Mouse (Mus musculus): ENCODE results near the gene Stac3.

Gene Stac3

DNA sequence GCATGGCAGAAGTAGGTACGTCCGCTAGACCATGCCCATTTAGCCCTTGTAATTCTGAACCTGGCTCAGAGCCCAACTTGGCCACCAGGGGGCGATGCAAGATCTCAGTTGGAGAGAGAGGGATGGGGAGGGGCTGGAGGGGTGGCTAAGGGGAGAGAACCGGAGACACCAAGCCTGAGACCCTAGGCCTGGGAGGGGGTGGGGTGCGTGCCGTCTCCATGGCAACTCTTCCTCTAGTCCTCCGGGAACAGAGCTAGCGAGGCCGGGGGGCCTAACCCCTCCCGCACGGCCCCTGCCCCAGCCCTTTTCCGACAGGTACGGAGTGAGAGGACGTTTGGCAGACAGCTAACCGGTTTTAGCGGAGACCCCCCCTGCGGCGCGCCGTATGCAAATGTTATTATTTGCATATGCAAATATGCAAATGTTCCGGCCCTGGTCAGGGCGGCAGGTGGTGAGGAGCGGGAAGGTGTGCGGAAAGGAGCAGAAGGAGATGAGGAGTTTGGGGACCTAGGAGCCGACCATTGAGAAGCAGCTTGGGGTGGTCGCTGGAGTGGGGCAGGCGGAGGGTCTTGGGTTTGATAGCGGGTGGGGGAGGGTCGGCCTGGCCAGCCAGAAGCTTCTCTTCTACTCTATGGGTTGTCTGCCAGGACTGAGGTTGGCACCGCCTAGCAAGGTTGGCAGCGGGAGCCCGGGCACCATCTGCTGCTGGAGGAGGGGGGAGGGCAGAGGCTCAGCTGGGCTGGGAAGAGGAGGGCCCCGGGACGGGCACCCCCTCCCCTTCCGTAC, 7.8 kb downstream of the Stac3 start:
- peak; percentile 96 for DNase-seq (ENCODE audit: low read depth, low spot score)

DNA sequence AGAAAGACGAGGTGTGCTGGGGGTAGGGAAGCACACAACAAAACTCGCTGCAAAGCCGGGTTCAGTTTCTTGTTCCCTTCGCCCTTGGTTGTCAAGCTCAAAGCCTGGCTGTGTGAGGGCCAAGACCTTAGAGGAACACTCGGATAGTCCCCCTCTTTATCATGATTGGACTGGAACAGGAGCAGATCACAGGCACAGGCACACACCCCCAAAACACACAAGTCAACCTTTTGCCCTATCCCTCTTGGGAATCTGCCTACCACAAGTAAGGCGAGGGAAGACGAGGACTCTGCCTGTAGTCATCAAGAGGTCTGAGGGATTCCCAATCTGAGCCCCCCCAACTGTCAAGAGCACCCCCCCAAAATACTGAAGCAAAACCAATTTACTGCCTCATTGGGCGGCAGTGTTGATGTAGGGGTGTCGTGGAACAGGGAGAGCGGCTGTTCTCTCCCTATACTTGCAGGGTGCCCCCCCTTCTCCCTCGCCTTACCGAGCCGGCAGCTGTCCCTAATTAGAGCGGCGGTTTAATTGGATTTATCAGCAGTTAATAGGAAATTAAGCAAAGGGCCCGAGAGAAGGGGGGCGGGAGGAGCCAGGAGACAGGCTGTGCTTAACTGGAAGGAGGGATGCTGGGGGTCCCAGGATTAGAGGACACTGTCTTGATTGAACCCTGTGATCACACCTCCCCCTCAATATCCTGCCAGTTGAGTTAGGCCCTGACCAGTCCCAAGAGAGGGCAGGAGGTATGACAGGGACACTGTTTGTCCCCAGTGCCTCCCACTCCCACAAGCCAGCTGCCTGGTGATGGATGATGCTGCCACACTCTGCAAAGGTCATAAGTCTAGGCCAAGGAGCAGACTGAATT, 8.6 kb downstream of the Stac3 start:
- DNase-seq (ENCODE audit: low read depth, low spot score), result peak; percentile 70

DNA sequence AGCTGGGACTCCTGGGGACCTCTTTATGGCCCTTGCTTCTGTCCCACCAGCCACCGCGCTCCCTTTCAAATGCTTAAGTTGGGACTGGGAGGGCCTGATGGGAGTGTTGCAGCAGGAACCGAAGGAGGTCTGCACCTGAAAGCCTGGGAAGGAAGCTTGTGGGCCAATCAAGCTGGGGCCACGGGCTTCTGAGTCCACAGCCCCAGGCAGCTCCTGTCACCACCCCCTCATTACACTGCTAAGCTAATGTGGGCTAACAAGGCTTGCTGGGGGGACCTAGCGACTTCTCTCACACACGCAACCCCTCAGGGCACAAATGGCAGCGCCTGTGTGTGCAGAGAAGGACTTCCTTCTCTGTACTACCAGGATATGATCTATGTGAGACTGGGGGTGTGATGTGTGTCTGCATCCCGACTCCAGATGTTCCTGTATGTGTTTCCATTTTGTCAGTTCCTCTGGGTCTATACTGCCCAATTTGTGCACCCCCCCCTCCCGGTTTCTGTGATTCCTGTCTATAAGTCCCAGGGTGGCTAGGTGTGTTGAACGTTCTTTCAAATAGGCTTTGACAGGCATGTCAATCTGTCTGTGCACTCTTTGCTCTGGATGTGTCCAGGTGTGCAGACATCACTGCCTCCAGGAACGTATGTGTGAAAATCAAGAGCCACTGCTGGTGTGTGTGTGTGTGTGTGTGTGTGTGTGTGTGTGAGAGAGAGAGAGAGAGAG, 9.6 kb downstream of the Stac3 start:
- no peak for DNase-seq (ENCODE audit: low read depth, low spot score)

DNA sequence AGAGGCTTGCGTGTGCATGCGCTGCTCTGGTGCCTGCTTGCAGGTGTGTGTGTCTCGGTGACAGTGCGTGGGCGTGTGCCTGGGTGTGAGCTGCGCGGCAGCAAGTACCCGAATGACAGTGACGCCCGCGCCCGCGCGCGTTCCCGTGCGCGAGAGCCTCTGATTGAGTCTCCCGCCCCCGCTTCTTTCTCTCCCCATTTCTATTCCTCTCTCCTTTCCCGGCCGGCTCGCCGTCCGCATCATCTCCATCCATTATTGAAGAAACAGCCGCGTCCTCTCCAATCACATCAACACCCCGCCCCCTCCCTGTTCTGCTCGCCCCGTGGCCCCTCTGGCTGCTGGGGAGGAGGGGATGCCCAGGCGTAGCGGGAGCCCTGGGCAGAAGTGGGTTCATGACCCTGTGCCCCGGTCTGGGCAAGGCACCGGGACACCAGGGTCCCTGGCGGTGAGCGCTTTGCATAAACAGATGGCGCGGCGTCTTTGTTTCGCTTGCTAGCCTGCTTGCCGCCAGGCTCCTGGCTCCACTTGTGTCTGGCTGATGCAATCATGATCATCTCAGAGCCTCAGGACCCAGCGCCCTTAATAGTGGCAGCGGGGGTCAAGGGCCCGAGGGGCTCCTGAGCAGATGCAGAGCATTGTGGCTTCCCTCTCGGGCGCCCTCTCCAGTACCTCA, 10.3 kb downstream of the Stac3 start:
- DNase-seq (ENCODE audit: low read depth, low spot score), result no peak

DNA sequence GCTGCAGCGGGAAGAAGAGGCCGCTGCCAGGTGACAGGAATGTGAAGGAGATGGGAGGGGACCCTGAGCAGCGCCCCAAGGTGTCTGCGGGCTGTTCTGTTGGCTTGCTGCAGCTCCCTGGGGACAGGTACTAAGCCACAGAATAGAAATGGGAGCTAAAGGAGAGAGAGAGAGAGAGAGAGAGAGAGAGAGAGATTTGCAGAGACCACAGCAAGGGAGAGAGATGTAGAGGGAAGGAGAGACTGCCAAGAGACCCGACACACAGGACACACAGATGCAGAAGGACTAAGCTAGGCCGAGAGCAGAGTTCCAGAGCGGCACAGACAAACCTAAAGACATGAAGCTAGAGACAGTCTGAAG, 10.8 kb downstream of the Stac3 start:
- no peak for DNase-seq (ENCODE audit: low read depth, low spot score)

DNA sequence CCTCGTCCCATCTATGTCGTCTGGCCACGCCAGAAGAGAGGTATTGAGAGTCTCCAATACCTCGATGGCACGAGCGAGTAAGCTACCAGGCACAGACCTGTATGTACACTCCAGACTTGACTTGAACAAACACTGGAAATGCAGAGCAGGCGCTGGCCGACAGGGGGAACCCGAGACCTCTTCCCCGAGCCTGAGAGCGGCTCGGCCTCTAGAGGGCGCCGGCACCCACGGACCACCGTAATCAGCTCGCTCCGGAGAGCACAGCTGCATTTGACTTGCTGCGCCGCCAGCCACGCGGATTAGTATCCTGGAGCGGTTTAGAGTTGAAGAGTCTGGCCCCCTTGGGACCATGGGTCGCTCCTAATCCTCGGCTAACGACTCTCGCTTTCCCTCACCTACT, 11.3 kb downstream of the Stac3 start:
- peak; percentile 91 for DNase-seq (ENCODE audit: low read depth, low spot score)

DNA sequence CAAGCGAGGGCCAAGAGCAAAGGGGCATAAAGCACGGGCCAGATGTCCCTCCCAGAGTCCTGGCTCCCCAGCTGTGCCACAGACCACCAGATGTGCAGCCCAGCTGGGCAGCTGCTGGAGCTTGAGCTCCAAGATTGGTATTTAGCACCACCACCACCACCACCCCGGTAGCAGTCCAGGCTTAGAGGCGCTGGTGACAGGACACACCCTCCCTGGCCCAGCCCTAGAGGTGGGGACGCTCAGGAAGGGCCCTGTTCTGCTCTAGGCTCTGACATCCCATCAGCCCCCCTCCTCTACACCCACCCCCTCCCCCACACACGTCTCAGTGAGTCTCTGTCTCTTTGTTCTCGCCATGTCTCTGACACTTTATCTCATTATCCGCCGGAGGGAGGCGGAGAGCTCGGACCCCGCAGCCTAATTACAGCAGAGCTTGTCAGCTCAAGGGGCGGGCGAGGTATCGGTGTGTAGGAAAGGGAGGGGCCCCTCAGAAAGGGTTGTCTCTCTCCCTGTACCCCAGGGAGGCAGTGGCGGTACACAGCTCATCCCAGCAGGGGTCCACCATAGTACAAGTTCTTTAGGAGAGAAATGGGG, 12.1 kb downstream of the Stac3 start:
- DNase-seq (ENCODE audit: low read depth, low spot score), result no peak

DNA sequence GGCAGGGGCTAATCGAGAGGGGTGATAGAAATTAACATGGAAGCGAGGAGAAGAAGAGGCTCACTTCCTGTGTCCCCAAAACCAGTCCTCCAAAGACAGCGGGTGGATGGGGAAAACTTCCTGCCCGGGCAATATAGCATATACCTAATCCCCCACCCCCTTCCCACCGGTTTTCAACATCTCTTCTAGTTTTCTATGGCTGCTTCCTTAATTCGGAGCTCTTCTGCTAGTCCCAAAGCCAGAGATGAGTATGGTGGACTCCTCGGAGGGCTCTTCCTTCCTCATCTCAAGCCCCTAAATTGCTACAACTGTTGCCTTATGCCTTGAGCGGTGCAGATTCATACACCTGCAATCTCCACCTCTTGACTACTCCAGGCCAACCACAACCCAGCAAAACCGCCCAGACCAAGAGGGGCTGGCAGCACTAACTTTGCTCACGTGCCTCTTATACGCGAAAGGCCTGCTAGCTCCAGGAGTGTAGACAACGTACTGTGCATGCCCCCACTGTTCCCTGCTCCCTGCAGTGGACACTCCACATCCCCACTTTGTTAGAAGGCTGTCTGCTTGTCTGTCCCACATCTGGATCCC, 12.7 kb downstream of the Stac3 start:
- DNase-seq (ENCODE audit: low read depth, low spot score), result no peak

DNA sequence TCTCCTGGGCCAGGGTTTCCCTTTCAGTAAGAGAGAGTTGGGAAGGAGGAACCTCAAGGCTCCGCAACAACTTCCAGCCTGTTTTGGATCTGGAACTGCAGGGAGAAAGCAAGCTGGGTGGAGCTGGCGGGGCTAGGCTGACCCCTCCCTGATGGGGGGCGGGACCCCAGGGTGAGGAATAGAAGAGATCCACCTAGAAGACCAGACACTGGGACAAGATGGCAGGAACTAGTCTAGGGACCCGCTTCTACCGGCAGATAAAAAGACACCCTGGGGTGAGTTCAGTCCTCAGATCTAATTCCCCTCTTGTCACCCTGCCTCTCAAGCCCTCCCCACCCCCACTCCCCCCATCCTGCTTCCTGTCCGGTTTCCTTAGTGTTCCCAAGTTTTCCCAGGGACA, 13.3 kb downstream of the Stac3 start, which contains the start of gene Ndufa4l2:
Gene Ndufa4l2, plus strand, starts transcription at position 204 of the 400 bp plus-strand sequence.
- no peak for DNase-seq (ENCODE audit: low read depth, low spot score)

DNA sequence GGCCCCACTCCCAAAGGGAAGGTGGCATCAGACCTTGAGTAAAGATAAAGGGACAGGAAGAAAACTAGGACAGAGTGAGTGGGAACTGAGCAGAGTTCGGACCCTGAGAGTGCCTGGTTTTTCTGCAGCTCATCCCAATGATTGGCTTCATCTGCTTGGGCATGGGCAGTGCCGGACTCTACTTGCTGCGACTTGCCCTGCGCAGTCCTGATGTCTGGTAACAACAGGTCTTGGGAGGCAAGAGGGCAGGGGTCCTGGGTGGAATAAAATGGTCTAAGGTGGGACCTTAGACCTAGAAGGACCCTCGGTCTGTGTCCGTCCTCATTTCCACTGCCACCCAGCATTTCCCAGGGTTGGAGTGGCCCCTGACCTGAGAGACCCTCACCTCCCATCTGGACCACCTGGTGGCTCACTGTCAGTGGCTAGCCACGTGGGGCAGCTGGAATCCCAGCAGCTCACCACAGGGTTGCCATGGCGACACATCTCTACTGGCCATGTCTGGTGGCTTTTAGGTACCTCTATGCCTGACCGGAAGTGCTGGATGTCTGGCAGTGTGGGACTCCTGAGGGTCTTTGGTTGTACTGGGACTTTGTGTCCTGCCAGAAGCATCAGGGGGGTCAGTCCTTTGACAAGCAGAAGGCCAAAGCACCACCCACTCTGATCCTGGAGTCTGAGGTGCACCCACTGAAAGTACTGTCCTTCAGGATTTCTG, 13.9 kb downstream of the Stac3 start:
- no peak for DNase-seq (ENCODE audit: low read depth, low spot score)

DNA sequence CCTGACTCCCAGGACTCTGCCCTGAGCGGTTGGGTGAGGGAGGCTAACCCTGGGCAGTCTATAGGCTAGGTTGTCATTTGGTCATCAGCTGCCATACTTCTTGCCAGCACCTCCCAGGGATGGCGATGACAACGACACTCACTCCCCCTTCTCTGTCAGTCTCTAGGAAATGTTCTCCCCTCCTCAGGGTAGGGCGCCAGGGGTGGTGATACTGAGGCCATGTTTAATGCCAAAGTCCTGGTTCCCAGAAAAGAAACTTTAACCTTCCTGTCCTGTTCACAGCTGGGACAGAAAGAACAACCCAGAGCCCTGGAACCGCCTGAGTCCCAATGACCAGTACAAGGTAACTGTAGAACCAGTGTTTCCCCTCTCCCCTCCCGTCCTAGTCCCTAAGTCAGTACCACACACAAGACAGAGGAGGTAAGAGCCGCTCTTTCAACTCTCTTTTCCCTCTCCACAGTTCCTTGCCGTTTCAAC, 14.5 kb downstream of the Stac3 start:
- no peak for DNase-seq (ENCODE audit: low read depth, low spot score)

DNA sequence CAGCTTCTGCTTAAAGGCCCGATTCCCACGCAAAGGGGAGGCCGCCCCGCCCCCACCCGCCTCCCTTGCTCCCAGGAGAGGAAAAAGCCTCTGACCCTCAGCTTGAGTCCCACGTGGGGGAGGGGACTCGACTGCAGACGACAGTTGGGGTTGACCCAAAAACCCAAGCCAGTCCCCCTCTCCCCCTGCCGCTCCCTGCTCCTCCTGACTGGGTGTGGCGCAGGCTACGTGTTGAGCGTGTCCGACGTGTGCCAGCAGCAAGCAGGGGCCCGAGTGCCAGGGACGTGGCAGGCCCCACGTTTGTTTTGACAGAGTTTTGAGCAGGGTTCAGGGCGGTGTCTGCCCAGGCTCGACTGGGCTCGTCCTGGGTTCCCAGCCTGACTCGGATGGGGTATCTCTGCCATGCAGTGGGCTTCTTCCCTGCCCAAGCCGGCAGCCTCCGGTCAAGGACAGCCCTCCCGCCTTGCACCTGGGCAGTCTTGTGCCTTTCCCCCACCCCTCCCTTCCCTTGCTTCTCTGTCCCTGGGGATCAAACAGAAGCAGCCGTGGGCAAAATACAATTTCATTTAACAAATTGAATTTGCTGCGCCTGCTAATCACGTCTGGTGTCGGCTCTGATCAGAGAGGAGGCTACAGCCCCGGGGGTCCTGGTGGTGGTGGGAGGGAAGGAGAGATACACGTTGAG, 15.2 kb downstream of the Stac3 start:
- no peak for DNase-seq (ENCODE audit: low read depth, low spot score)

DNA sequence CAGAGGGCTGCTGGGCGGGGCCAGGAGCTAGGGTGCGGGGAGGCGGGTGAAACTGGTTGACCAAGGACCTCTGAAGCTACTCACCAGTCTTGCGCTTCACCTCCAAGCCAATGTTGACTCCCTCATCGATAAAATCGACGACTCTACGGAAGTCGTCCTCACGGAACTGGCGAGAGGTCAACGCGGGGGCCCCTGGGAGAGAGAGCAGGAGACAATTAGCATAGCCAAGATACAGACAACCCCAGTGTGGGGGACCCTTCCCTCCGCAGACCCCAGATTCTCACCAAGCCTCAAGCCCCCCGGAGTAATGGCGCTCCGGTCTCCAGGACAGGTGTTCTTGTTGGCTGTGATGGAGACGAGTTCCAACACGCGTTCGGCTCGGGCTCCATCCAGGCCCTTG, 16.5 kb downstream of the Stac3 start:
- DNase-seq (ENCODE audit: low read depth, low spot score), result no peak

DNA sequence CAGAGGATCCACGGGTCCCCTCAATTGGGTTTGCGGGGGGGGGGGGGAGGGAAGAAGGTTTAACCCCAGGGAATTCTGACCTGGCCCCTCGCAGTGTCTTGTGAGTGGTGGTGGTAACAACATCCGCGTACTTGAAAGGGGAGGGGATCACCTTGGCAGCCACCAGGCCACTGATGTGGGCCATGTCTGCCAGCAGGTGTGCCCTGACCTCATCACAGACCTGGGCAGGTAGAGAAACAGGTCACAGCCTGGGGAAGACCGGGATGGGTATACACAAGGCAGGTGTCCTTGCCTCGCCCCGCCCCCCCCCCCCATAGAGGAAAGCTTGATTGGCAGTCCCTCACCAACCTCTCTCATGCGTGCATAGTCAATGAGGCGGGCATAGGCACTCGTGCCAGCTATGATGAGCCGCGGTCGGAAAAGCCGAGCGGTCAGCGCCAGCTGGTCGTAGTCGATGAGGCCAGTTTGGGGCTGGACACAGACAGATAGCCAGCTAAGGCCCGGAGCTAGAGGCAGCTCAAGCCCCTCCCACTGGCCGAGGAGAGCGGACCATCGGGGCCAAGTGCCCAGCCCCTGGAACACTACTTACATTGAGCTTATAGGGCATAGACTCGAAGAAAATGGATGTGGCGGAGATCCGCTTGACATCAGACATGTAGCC, 17.7 kb downstream of the Stac3 start:
- DNase-seq (ENCODE audit: low read depth, low spot score), result no peak

DNA sequence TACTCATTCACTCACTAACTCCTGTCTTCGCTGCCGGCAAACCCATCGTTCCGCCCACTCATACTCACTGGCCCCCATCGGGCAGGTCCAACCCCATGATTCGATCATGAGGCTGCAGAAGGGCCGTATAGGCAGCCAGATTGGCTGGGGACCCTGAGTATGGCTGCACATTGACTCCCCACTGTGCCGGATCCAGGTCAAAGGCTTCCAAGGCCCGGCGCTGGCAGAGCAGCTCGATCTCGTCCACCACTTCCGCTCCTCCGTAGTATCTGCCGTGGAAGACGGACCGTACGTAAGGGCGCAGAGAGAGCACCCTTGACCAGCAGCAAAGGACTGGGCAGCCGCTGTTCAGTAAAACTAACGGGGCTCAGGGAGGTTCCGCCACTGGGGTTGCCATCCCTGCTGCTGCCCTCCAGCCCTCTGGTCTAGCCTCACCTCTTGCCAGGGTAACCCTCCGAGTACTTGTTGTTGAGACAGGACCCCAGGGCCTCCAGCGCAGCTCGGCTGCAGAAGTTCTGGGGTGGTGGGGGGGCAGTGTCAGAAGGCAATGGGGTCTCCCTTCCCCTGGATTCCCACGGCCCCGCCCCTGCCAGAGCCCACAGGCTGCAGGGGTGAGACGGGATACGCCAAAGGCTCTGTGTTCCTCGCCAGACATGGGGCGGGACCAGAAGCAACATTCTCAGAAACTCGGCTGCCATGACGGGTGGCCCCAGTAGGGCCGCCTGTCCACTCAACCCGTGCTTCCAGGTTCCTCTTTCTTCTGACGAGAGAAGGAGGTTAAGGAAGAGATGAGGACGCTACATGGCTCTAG, 18.6 kb downstream of the Stac3 start:
- DNase-seq (ENCODE audit: low read depth, low spot score), result no peak

DNA sequence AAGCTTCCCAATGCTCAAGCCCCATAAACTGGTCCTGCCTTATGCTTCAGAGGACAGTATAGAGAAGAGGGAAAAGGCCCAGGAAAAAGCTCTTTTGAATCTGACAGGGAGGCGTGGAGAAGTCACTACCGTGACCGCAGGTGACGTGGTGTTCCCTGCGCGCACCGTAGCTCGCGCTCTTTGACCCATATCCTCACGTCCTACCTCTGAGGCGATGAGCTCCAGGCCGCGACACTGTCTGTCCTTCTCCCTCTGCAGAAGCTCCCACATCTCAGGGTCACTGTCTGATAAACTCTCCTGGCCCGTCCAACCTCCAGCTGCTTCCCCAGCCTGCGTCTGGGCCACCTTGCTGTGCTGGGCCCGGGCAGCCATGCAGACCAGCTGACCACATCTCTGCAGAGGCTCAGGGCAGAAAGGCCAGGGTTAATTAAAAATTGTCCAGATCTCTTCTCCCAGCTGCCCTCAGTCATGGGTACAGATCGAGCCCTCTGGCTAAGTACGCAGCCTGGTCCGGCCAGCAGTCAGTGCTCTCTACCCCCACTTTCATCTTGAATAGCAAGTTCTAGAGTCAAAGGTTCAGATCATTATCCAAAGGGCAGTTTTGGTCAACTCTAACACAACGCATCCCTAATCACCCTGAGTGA, 19.4 kb downstream of the Stac3 start:
- DNase-seq (ENCODE audit: low read depth, low spot score), result no peak

DNA sequence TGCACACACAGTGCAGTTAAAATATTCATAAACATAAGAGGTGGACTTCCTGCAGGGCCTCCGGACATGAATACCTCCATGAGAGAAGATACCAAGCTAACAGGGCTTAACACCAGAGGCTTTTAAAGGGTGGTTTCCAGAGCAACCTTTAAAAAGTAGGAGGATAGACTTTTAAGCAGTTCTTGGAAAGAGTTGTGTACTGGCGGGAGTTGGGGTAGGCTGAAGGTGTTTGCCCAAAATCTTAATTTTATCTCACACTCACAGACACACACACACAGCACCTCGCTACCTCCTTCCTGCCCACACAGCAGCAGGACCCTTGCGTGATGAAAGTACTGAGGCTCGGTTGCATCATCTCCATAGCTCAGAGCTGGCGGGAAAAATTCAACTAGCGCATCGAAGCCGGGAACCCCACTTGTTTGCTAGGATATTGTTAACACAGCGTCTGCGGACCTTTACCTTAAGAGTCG, 20.2 kb downstream of the Stac3 start:
- no peak for DNase-seq (ENCODE audit: low read depth, low spot score)

All from retina, postnatal 7 days (tissue).